Mouse (Mus musculus) ovary, postnatal 14 days (tissue): ENCODE data around the gene Ccl6.
"Not testable (repeated sequence)": the region's sequence is repeated elsewhere in the genome, so short reads cannot be mapped to it uniquely, and the experiment has no call there.

Experiments used
- DNase-seq: peaks from one replicate; pipeline ENCODE4 v3.0.0; 2022; ENCODE audit warnings: low spot score

Ccl6 gene

DNA sequence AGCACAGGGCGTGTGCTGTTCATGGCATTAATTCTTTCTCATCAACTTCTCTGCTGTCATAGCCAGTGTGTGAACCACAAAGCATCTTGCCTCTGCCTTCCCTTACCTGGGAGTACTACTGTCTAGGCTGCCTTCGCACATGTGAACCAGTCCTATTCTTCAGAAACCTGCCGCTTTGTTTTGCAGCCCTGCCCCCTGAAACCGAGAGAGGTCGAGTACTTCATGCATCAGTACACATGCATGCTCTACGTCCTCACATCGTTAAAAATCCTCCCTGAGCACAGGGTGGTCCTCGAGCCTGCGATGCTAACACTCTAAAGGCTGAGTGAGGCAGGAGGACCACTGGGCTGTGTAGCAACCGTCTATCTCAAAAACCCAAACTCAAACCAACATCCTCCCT is 35.8 kb downstream of the Ccl6 start:
- no peak for DNase-seq

DNA sequence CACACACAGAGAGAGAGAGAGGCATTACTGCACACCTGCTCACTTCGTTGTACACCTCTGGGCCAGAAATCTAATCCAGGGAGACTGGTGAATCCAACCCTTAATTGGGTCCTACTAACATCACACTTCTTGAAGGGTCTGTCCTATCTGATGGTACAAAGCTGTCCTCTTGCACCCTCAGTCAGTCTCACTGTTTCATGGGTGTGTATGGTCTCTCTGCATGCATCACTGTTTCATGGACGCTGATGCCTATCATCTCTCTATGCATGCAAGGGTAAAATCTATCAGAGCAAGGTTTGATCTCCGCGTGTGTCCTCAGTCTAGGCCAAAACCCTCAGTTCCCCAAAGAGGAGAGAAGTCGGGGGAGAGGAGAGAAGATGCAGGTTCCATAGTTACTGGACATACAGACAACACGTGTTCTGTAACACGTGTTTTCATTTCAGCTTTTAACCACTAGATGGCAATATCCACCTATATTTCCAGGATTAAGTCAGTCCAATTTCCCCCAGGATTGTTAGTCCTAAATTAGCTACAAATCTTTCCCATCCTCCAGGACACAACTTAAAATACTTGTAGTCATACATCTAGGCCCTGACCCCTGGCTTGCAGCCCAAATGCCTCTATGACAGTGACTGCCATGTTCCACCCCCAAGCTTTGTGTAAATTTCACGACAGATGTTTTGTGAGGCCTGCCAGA is 36.7 kb downstream of the Ccl6 start:
- DNase-seq, result no peak

DNA sequence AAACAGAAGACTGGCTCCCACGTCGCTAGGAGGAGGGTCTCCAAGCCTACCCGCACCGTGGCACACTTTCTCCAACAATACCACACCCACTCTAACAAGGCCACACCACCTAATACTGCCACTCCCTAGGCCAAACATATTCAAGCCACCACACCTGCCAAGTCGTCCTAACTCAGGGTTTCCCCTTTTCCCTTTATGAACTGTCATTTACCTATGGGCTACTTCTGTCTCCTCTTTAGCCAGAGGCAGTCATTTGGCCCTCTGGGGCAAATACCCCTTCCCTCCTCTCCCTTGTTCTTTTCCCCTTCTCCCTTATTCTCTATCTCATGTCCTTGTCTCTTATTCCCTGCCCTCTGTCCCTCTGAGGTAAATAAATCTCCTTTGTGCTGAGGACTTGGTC is 41.2 kb downstream of the Ccl6 start:
- no peak for DNase-seq

DNA sequence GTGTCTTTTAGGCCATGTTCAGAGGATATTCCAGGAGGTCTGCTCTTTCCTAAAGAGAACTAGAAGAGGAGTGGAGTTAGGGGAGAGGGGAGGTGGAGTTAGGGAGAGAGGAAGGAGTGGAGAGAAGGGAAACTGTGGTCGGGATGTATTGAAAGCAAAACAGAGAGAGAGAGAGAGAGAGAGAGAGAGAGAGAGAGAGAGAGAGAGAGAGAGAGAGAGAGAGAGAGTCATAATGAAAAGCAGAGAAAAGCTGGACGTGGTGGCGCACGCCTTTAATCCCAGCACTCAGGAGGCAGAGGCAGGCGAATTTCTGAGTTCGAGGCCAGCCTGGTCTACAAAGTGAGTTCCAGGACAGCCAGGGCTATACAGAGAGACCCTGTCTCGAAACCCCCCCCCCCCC is 41.9 kb downstream of the Ccl6 start:
- DNase-seq, result not testable (repeated sequence)

GRCm38 (mm10) chr11:83550186-83550632 is 42.7 kb downstream of the Ccl6 start:
- no peak for DNase-seq

DNA sequence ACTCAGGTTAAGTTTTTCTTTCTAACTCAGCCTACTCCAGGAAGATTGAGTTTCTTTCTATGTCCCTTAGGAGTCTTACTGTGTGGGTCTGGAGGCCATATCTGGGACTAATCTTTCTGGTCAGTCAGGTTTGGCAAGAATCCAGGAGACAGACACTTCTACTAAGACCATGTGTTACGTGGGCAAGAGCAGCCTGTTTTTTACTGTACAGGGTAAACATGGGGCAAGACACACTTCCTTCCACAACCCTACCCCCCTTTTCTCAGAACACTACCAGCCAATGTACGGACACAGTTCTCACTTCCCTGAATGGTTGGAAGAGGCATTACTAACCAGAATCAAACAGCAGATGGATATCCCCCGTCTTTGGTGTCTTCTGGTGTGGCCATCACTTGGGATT is 48.7 kb downstream of the Ccl6 start:
- no peak for DNase-seq

- DNase-seq, result no peak
Observed at GRCm38 (mm10) chr11:83541415-83541814, 51.5 kb downstream of the Ccl6 start.

DNA sequence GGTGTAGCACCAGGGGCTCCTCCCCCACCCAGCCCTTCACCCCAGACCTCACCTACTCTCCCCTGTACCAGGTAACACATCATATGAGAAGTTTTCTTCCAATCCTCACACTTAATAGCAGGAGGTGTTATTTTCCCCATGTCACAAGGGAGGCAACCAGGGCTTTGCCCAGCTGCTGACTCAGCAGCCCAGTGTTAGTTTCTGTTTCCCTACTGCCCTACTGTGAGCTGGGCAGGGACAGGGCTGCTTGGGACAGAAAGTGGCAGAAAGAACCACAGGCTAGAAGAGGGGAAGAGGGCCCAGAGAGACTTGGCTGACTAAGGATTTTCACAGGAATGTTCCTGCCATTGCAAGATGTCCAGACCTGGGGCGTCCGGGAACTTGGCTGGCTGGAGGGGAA is 52.0 kb downstream of the Ccl6 start:
- no peak for DNase-seq

DNA sequence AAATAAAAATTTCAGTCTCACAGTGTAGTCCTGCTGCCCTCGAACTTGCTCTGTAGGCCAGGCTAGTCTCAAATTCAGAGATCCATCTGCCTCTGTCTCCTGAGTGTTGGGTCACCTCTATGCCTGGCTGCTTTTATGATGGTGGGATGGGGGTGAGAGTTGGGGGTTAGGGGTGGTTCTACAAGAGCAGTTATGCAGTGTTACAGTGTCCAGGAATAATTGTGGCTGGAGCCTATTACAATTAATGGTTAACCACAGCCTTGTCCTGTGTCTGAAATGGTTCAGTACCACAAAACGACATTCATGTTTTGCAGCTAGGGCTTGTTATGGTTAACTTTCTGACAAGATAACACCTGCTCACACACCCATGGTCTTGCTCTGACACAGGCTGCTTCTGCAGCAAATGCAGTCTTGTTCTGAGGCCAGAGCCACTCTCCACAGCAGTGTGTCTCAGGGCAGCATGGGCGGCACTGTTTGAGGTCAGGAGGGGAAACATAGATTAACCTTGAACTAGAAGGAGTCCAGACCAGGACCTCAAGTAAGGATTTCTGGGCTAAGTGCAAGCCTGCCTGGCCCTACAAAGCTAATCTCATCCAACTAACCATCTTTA is 54.1 kb downstream of the Ccl6 start:
- no peak for DNase-seq
